30 mouse cellular contexts compared by ENCODE assay signal in the genomic region with DNA sequence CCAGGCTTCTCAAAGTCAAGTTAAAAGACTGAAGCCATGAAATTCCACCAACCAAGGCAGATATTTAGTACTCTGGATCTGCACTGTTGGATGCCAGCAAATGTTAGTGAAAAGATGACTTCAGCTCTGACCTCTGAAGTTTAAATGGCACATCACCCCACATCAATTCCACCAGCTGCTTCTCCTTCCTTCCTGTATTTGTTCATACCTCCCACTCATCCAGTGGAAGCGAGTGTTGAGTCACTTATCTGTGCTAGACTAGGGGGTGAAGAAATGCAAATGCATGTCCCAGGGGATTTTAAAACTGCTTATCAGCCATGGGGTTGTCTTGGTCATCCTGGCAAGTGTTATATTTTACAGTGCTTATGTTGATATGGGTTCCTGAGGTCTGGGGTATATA.
DNase-seq lines count a peak whose midpoint lies in the region; ATAC-seq lines count a peak whose summit lies in the region.
"Had no signal": no experiment of that assay in that cellular context is flagged by ENCODE, and none has a peak within 500 bp of the region (broad histone marks: within the 10 kb centered on the region; RNA-seq: fewer than 3 reads in every experiment).

No protein-coding gene starts in this region.

- peak; percentile 37; the same call in 1 of the 2 replicates for ATAC-seq in heart, embryonic 13.5 days (ENCODE audit: extremely low read depth, insufficient number of reproducible peaks, low FRiP score, low TSS enrichment)
- ATAC-seq: CD4-positive, CD25-positive, alpha-beta regulatory T cell, adult 4 months; forebrain, embryonic 15.5 days; hindbrain, postnatal 0 days; inflammation-experienced regulatory T-cells, adult 6 months; intestine, embryonic 16.5 days had no signal

- 29% methylated on average over 1 of the region's 1 CpGs for WGBS in heart, embryonic 13.5 days

- H3K36me3 ChIP-seq in heart, embryonic 13.5 days, result no peaks in the 10 kb centered on the region
- H3K36me3 ChIP-seq: embryonic facial prominence, embryonic 10.5 days; embryonic facial prominence, embryonic 13.5 days; forebrain, embryonic 12.5 days; forebrain, embryonic 15.5 days; heart, embryonic 10.5 days; heart, embryonic 15.5 days had no signal

- H3K4me2 ChIP-seq in heart, embryonic 13.5 days, result no peak overlapping the region
- H3K4me2 ChIP-seq: embryonic facial prominence, embryonic 13.5 days; forebrain, embryonic 12.5 days; forebrain, embryonic 15.5 days; heart, embryonic 15.5 days; hindbrain, embryonic 14.5 days had no signal

- no peak overlapping the region for H3K9ac ChIP-seq in heart, embryonic 13.5 days
- H3K9ac ChIP-seq: embryonic facial prominence, embryonic 13.5 days; forebrain, embryonic 12.5 days; forebrain, embryonic 15.5 days; heart, embryonic 15.5 days; hindbrain, embryonic 14.5 days had no signal

- no peaks in the 10 kb centered on the region for H3K27me3 ChIP-seq in heart, embryonic 13.5 days (replicated peaks)
- H3K27me3 ChIP-seq: embryonic facial prominence, embryonic 13.5 days; forebrain, embryonic 12.5 days; forebrain, embryonic 15.5 days; heart, embryonic 15.5 days had no signal

- no peaks in the 10 kb centered on the region for H3K4me1 ChIP-seq in heart, embryonic 13.5 days
- H3K4me1 ChIP-seq: embryonic facial prominence, embryonic 10.5 days; embryonic facial prominence, embryonic 13.5 days; forebrain, embryonic 12.5 days; forebrain, embryonic 15.5 days; heart, embryonic 10.5 days; heart, embryonic 15.5 days had no signal

- no peak overlapping the region for H3K4me3 ChIP-seq in heart, embryonic 13.5 days
- H3K4me3 ChIP-seq: embryonic facial prominence, embryonic 10.5 days; embryonic facial prominence, embryonic 13.5 days; erythroblast, embryonic 14.5 days; forebrain, embryonic 12.5 days; forebrain, embryonic 15.5 days; heart, embryonic 10.5 days; heart, embryonic 15.5 days had no signal

- peak; percentile 14 to 61 for DNase-seq in frontal cortex, adult 2 months (ENCODE audit: extremely low spot score in 1 of 2, low spot score in 1 of 2)
- DNase-seq in frontal cortex, postnatal 10 days (ENCODE audit: low spot score in 2 of 2), result no peak
- DNase-seq in heart, adult 8-10 months (ENCODE audit: low spot score), result no peak
- peak; percentile 4 for DNase-seq in 416B (ENCODE audit: low read depth)
- DNase-seq in telencephalon, adult 2 months (ENCODE audit: low read depth, low spot score), result peak; percentile 22
- DNase-seq in thymus, postnatal 36 days, result no peak
- DNase-seq: adrenal gland, adult 2 months; adrenal gland, postnatal 14 days; cerebellum, adult 11-12 months; cerebellum, adult 8-10 months; cerebellum, postnatal 10 days; cerebellum, postnatal 36 days; embryo, embryonic 11 days; gastrocnemius, postnatal 10 days; gastrocnemius, postnatal 36 days; heart, postnatal 10 days; heart, postnatal 4 days had no signal

- no peaks in the 10 kb centered on the region for H3K9me3 ChIP-seq in heart, embryonic 13.5 days
- H3K9me3 ChIP-seq: embryonic facial prominence, embryonic 10.5 days; embryonic facial prominence, embryonic 13.5 days; forebrain, embryonic 12.5 days; forebrain, embryonic 15.5 days; heart, embryonic 10.5 days; heart, embryonic 15.5 days had no signal

- no peak overlapping the region for H3K27ac ChIP-seq in heart, embryonic 13.5 days (replicated peaks)
- H3K27ac ChIP-seq: embryonic facial prominence, embryonic 10.5 days; embryonic facial prominence, embryonic 13.5 days; forebrain, embryonic 12.5 days; forebrain, embryonic 15.5 days; heart, embryonic 10.5 days; heart, embryonic 15.5 days; hindbrain, embryonic 14.5 days; hindbrain, postnatal 0 days had no signal

Comparison
In these comparisons a context has a peak if more than half of its experiments do, and no peak if none do; other contexts are left out.
1. DNase-seq: peak in frontal cortex, adult 2 months (2 of 2), 416B (single experiment) and telencephalon, adult 2 months (single experiment); none in frontal cortex, postnatal 10 days (0 of 2), heart, adult 8-10 months (single experiment) and thymus, postnatal 36 days (0 of 2).